In genomic region chr9:44746666-44747065, GRCm38 (mm10) we compare ENCODE assay signal across 25 mouse cellular contexts. TPM values are rescaled to one million over a fixed set of nuclear protein-coding genes. Genes with fewer than 3 reads are reported as not detected.
"Had no signal": no experiment of that assay in that cellular context is flagged by ENCODE, and none has a peak within 500 bp of the region (broad histone marks: within the 10 kb centered on the region; RNA-seq: fewer than 3 reads in every experiment).

No protein-coding gene starts in this region.

- H3K4me3 ChIP-seq: gastrocnemius, adult 2 months; heart, adult 2 months; heart, embryonic 13.5 days; heart, embryonic 15.5 days; hindbrain, embryonic 10.5 days; hindbrain, embryonic 12.5 days; intestine, embryonic 15.5 days; kidney, embryonic 15.5 days; left cerebral cortex, adult 2 months; limb, embryonic 10.5 days; limb, embryonic 12.5 days; liver, embryonic 13.5 days; liver, embryonic 15.5 days had no signal

- DNase-seq: gastrocnemius, adult 2 months; gastrocnemius, postnatal 10 days; gastrocnemius, postnatal 25 days; heart, adult 2 months; heart, postnatal 14 days; heart, postnatal 36 days; kidney, adult 18-20 months; kidney, adult 9 months; kidney, postnatal 10 days; kidney, postnatal 25 days; kidney, postnatal 4 days; liver; liver, embryonic 13.5 days had no signal

- H3K27ac ChIP-seq: gastrocnemius, adult 2 months; heart, adult 2 months; heart, embryonic 13.5 days; heart, embryonic 15.5 days; hindbrain, embryonic 10.5 days; hindbrain, embryonic 12.5 days; hindbrain, embryonic 14.5 days; intestine, embryonic 15.5 days; kidney, embryonic 15.5 days; left cerebral cortex, adult 2 months; limb, embryonic 10.5 days; limb, embryonic 12.5 days; liver, embryonic 13.5 days; liver, embryonic 15.5 days had no signal

RNA-seq across cellular contexts. Expression of gene Tmem25, which starts 52.4 kb away (rescaled TPM):
- total RNA-seq: granulocyte monocyte progenitor cell, adult 5-6 weeks had no signal

RNA-seq across cellular contexts. Expression of gene Ttc36, which starts 56.2 kb away (rescaled TPM):
- total RNA-seq: granulocyte monocyte progenitor cell, adult 5-6 weeks had no signal
